Mouse (Mus musculus) forebrain, embryonic 11.5 days (tissue): ENCODE measurements around the gene Hist3h2ba. TPM values are rescaled to one million over a fixed set of nuclear protein-coding genes. Genes with fewer than 3 reads are reported as not detected.

Experiments used
- ATAC-seq: fragments of 200-750 bp; cut with Nextera tagmentation; replicated peaks from 2 replicates; pipeline ENCODE4 v1.8.0; 2017; ENCODE audit warnings: moderate TSS enrichment; ENCODE audit not compliant: low FRiP score
- DNase-seq: peaks from one replicate; pipeline ENCODE4 v3.0.0-alpha.2; 2017; ENCODE audit warnings: low spot score
- H3K27ac ChIP-seq: fragments of 300-500 bp; sonication (generic); 2 replicates; pipeline ENCODE4 v1.5.1; 2014; ENCODE audit warnings: low read depth, low read length
- H3K27me3 ChIP-seq: fragments of 300-500 bp; sonication (generic); 2 replicates; pipeline ENCODE4 v1.6.1; 2014; ENCODE audit warnings: mild to moderate bottlenecking, low read length, mixed read lengths; ENCODE audit not compliant: control insufficient read depth, insufficient read depth
- H3K36me3 ChIP-seq: fragments of 300-500 bp; sonication (generic); 2 replicates; pipeline ENCODE4 v1.6.1; 2014; ENCODE audit warnings: mild to moderate bottlenecking, low read length, moderate library complexity, mixed read lengths; ENCODE audit not compliant: control insufficient read depth, insufficient read depth
- H3K4me1 ChIP-seq: fragments of 300-500 bp; sonication (generic); replicated peaks from 2 replicates; pipeline ENCODE4 v1.6.1; 2014; ENCODE audit warnings: low read length, mixed read lengths; ENCODE audit not compliant: control insufficient read depth, insufficient read depth
- H3K4me2 ChIP-seq: fragments of 300-500 bp; sonication (generic); 2 replicates; pipeline ENCODE4 v1.6.1; 2014; ENCODE audit warnings: low read depth, mild to moderate bottlenecking, low read length, moderate library complexity, mixed read lengths; ENCODE audit not compliant: severe bottlenecking
- H3K4me3 ChIP-seq: fragments of 300-500 bp; sonication (generic); 2 replicates; pipeline ENCODE4 v1.5.1; 2014; ENCODE audit warnings: low read depth, low read length
- H3K9ac ChIP-seq: fragments of 300-500 bp; sonication (generic); 2 replicates; pipeline ENCODE4 v1.6.1; 2014; ENCODE audit warnings: low read length
- H3K9me3 ChIP-seq: fragments of 300-500 bp; sonication (generic); 2 replicates; pipeline ENCODE4 v1.6.1; 2016; ENCODE audit warnings: low read length, mixed read lengths; ENCODE audit not compliant: control insufficient read depth
- WGBS: fragments of 180-500 bp; shearing (Covaris S2); extraction: QIAGEN DNeasy Blood & Tissue Kit; methylation state at CpG from one replicate; pipeline ENCODE4 v1.1.7; 2014; 5-methylcytosine and 5-hydroxymethylcytosine counted together
- polyA plus RNA-seq: library from polyadenylated mRNA; unstranded; fragments of >200 nt; fragmentation: Nextera tagmentation; extraction: Ambion mirVana; gene quantifications from 2 replicates; pipeline ENCODE4 v1.2.1, GENCODE M21; 2014

The Hist3h2ba gene
- polyA plus RNA-seq, 1 experiment from 2014 or later = 84.9 TPM

DNA sequence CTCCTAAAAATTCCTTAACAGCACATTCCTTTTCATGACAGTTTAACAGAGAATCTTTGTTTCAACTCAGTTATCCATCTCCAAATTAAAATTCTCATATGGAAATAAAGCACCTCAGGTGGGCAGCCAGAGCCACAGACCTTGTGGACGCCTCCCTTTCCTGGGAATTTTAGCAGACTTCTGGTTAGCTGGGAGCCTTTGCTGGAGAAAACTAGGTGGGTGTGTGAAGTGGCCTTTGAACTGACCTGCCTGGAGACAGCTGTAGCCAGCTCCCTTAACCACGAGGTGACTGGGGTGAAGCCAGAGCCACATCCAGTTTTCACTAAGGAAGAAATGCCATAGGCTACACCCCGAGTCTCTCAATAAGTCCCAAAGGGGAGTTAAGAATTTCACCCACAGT lies 19.1 kb upstream of the Hist3h2ba start:
- Histone ChIP-seq H3K9me3 (no peaks in the 10 kb centered on the region), H3K36me3 (peaks cover 11% of the 10 kb centered on the region; the same call in 1 of the 2 replicates), H3K27ac (no peak overlapping the region), H3K9ac (no peak overlapping the region), H3K27me3 (no peaks in the 10 kb centered on the region), H3K4me3 (no peak overlapping the region), H3K4me1 (no peaks in the 10 kb centered on the region), H3K4me2 (no peak overlapping the region)
- ATAC-seq = no peak
- DNase-seq = no peak
- 57% methylated on average over 3 of the region's 3 CpGs for WGBS

DNA sequence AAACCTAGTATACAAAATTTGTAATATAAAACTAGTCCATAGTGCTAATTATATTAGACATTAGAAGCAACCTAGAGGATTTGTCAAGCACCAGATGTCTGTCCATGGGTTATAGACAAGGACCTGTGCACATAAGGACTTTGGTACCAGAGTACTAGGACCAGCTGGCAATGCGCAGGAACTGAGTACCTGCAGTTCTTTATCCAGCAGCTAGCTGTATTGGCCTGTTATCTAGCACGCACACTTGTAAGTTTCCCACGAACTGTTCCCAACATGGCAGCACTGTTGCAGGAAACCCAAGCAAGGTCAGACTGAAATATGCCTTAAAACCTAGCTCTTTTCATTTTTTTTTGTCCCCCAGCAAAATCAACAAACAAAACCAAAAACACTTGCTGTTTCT lies 18.5 kb upstream of the Hist3h2ba start:
- Histone ChIP-seq H3K4me3 (no peak overlapping the region), H3K27me3 (no peaks in the 10 kb centered on the region), H3K27ac (no peak overlapping the region), H3K9ac (no peak overlapping the region), H3K9me3 (no peaks in the 10 kb centered on the region), H3K36me3 (peaks cover 11% of the 10 kb centered on the region; the same call in 1 of the 2 replicates), H3K4me1 (no peaks in the 10 kb centered on the region), H3K4me2 (no peak overlapping the region)
- DNase-seq = no peak
- ATAC-seq = no peak
- WGBS = 96% methylated on average over 3 of the region's 3 CpGs

DNA sequence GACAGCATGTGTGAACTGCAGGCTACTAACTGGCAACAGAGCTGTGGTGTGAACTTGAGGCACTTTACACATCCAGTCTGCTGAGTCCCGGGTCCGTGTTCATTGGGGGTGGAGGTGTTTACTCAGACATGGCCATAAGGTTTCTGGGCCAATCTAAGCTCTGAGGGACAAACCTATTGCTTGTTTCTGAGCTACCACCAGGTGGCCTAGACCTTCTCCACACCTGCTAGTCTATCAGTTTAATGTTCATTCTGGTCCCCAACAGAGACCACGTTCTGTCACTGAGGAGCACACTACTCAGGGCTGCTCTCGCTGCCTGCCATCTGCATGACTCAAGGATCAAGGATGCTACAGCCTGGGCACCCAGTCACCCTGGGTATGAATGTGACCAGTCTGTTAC lies 17.1 kb upstream of the Hist3h2ba start:
- Histone ChIP-seq H3K4me1 (no peaks in the 10 kb centered on the region), H3K9me3 (no peaks in the 10 kb centered on the region), H3K9ac (no peak overlapping the region), H3K4me3 (no peak overlapping the region), H3K27me3 (no peaks in the 10 kb centered on the region), H3K4me2 (no peak overlapping the region), H3K27ac (no peak overlapping the region), H3K36me3 (peaks cover 14% of the 10 kb centered on the region)
- 78% methylated on average over 4 of the region's 4 CpGs for WGBS
- ATAC-seq (no peak), DNase-seq (no peak)

DNA sequence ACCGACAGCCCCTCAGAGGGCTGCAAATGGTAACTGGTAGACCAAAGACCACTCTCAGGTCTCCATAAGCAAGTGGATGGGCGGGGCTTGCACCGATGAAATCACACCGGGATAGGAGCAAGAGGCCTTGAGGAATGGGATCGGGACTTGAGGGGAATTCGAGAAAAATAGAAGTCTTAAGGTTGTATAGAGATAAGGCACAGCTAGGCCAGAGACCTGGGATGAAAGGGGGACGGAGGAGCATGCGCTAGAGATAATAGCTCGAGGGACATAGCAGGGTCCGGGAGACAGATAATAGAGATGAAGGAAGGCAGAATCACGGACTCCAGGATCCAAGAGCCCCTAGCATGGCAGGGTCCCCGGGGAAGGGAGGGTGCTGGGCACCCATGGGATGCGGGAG lies 10.8 kb upstream of the Hist3h2ba start:
- DNase-seq = no peak
- Histone ChIP-seq H3K4me2 (peak overlapping the region; percentile 89), H3K4me1 (peaks cover 12% of the 10 kb centered on the region; the same call in 1 of the 2 replicates), H3K27me3 (no peaks in the 10 kb centered on the region), H3K9me3 (no peaks in the 10 kb centered on the region), H3K36me3 (peaks cover 7% of the 10 kb centered on the region), H3K4me3 (peak overlapping the region; percentile 92), H3K9ac (peak overlapping the region; percentile 97), H3K27ac (peak overlapping the region; percentile 88; the same call in 1 of the 2 replicates)
- 1% methylated on average over 12 of the region's 13 CpGs for WGBS
- no peak for ATAC-seq

DNA sequence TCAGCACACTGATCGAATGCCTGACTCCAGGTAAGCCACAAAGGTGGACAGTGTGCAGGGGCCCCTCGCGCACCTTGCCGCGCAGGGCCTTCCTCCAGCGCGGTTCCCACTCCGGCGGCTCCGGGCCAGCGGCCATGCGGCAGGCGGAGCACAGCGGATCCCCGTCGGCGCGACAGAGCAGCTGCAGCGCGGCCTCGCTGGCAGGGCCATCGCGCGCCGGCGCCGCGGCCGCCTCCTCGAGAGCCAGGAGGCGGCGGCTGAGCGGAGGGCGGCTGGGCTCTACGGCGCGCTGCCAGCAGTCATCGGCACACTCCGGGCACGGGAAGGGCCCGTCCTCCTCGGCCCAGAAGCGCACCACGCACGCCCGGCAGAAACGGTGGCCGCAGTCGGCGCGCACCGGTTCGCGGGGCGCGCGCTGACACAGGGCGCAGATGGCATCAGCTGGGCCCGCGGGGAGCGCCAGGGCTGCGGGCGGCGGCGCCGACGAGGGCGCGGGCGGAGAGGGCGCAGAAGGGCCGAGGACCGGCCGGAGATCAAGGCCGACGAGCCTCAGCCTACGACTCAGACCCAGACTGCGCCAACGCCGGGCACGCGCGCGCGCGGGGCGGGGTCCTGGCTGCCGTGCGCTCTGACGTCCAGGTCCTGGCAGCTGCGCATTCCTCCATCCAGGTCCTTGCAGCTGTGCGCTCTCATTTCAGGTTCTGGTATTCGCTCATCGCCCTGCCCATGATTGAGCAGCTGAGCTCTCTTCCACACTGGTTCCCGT lies 10.2 kb upstream of the Hist3h2ba start, which contains the start of gene Rnf187:
TSS of gene Rnf187 (minus strand) at position 595 of the 766 bp plus-strand sequence.
- peak; percentile 96 for DNase-seq
- H3K9me3 ChIP-seq = no peaks in the 10 kb centered on the region
- H3K27me3 ChIP-seq = no peaks in the 10 kb centered on the region
- peak within 1 kb of the TSS; percentile 97 for H3K9ac ChIP-seq
- under 1% methylated on average over 82 of the region's 95 CpGs for WGBS
- peaks cover 12% of the 10 kb centered on the region; the same call in 1 of the 2 replicates for H3K4me1 ChIP-seq
- H3K27ac ChIP-seq = peak within 1 kb of the TSS; percentile 88
- H3K36me3 ChIP-seq = peaks cover 5% of the 10 kb centered on the region
- peak; percentile 97 for ATAC-seq
- peak within 1 kb of the TSS; percentile 89 for H3K4me2 ChIP-seq
- H3K4me3 ChIP-seq = peak within 1 kb of the TSS; percentile 92

DNA sequence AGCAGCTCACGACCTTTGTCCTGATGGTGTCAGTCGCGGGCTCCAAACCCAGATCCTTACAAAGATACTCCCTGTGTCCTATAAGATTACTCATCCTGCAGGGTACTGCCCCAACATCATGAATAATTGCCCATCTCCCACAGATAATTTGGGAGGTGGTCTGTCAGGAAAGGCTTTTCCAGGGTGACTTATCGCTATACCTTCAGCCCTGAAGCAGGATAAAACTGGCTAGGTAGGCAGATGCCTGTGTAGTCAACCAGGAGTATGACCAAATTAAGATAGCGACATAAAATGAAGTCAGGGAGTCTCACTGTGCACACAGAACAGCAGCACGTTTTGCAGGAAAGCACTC lies 9.7 kb upstream of the Hist3h2ba start:
- Histone ChIP-seq H3K36me3 (peaks cover 3% of the 10 kb centered on the region), H3K4me1 (peaks cover 12% of the 10 kb centered on the region; the same call in 1 of the 2 replicates), H3K9ac (peak overlapping the region; percentile 97), H3K4me2 (peak overlapping the region; percentile 89), H3K27ac (peak overlapping the region; percentile 88), H3K27me3 (no peaks in the 10 kb centered on the region), H3K9me3 (no peaks in the 10 kb centered on the region), H3K4me3 (peak overlapping the region; percentile 92)
- ATAC-seq (no peak; the same call in 1 of the 2 replicates), DNase-seq (no peak)
- 14% methylated on average over 6 of the region's 6 CpGs for WGBS

DNA sequence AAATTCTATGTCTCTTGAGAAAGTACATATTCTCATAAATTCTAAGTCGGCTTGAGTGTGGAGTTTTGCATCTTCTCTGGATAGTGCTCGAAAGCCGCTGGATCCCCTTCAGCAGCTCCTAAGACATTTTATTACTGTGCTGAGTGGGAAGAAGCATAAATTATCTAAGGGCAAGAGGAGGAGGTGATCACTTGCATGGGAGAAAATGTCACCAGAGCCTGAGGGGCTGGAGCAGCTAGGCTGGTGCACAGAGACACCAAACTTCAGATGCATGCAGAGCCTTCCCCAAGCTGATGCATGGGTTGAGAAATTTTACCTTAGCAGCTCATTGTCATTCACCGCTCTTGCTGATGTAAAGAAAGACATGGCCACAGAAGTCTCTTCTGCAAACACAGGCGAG lies 4.6 kb upstream of the Hist3h2ba start:
- DNase-seq (no peak), ATAC-seq (no peak)
- Histone ChIP-seq H3K27me3 (no peaks in the 10 kb centered on the region), H3K4me1 (peaks cover 3% of the 10 kb centered on the region; the same call in 1 of the 2 replicates), H3K9ac (no peak overlapping the region), H3K4me2 (no peak overlapping the region), H3K9me3 (no peaks in the 10 kb centered on the region), H3K36me3 (no peaks in the 10 kb centered on the region), H3K4me3 (no peak overlapping the region), H3K27ac (no peak overlapping the region)
- 83% methylated on average over 5 of the region's 5 CpGs for WGBS

DNA sequence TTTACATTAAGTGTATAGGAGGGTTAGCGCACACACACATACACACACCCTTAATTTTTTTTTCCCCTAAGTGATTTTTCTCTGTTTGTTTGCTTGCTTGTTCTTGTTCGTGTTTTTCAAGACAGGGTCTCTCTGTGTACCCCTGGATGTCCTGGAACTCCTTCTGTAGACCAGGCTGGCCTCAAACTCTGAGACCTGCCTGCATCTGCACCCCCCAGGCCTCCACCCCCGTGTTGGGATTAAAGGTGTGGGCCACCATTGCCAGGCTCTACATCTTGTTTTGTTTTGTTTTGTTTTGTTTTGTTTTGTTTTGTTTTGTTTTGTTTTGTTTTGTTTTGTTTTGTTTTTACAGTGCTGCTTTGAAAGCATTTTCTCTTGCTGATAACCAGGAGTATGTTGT lies 1.4 kb upstream of the Hist3h2ba start:
- Histone ChIP-seq H3K9ac (no peak overlapping the region; the same call in 1 of the 2 replicates), H3K27me3 (no peaks in the 10 kb centered on the region), H3K4me1 (peaks cover 4% of the 10 kb centered on the region; the same call in 1 of the 2 replicates), H3K36me3 (no peaks in the 10 kb centered on the region), H3K4me2 (peak overlapping the region; percentile 67; the same call in 1 of the 2 replicates), H3K9me3 (no peaks in the 10 kb centered on the region), H3K27ac (no peak overlapping the region), H3K4me3 (no peak overlapping the region)
- ATAC-seq (no peak), DNase-seq (no peak)
- 77% methylated on average over 3 of the region's 3 CpGs for whole genome bisulfite sequencing
